9 mouse cellular contexts compared by ENCODE assay signal in genomic region chr7:72305971-72306370, GRCm38 (mm10). TPM values are rescaled to one million over a fixed set of nuclear protein-coding genes. Genes with fewer than 3 reads are reported as not detected.
DNase-seq lines count a peak whose midpoint lies in the region; ATAC-seq and TF ChIP-seq lines count a peak whose summit lies in the region.
"Had no signal": no experiment of that assay in that cellular context is flagged by ENCODE, and none has a peak within 500 bp of the region (broad histone marks: within the 10 kb centered on the region; RNA-seq: fewer than 3 reads in every experiment).

No protein-coding gene starts in this region.

- peak overlapping the region; percentile 99 for H3K4me2 ChIP-seq in embryonic facial prominence, embryonic 12.5 days (replicated peaks)
- H3K4me2 ChIP-seq in intestine, embryonic 15.5 days (replicated peaks) = peak overlapping the region; percentile 95

- H3K36me3 ChIP-seq in heart, embryonic 10.5 days = no peaks in the 10 kb centered on the region
- no peaks in the 10 kb centered on the region for H3K36me3 ChIP-seq in embryonic facial prominence, embryonic 12.5 days
- H3K36me3 ChIP-seq in intestine, embryonic 15.5 days = no peaks in the 10 kb centered on the region
- H3K36me3 ChIP-seq in small intestine, adult 2 months (ENCODE audit: control insufficient read depth, insufficient read depth, low read length) = no peaks in the 10 kb centered on the region

- WGBS in heart, embryonic 10.5 days = 1% methylated on average over 14 of the region's 14 CpGs
- under 1% methylated on average over 14 of the region's 14 CpGs for WGBS in embryonic facial prominence, embryonic 12.5 days
- under 1% methylated on average over 14 of the region's 14 CpGs for WGBS in intestine, embryonic 15.5 days
- WGBS in small intestine, adult 2 months = under 1% methylated on average over 14 of the region's 14 CpGs

- no peaks in the 10 kb centered on the region for H3K9me3 ChIP-seq in heart, embryonic 10.5 days
- H3K9me3 ChIP-seq in embryonic facial prominence, embryonic 12.5 days = no peaks in the 10 kb centered on the region
- H3K9me3 ChIP-seq in intestine, embryonic 15.5 days = no peaks in the 10 kb centered on the region

- no peak for DNase-seq in heart, embryonic 10.5 days (ENCODE audit: low spot score)
- DNase-seq in heart, adult 9 months (ENCODE audit: low spot score in 2 of 2) = no peak
- peak; percentile 23 to 29 for DNase-seq in lung, adult 18-20 months
- no peak for DNase-seq in cerebellum, adult 18-20 months
- no peak for DNase-seq in cerebellum, postnatal 36 days

- peak overlapping the region; percentile 67 for H3K4me3 ChIP-seq in heart, embryonic 10.5 days
- H3K4me3 ChIP-seq in embryonic facial prominence, embryonic 12.5 days = peak overlapping the region; percentile 61
- peak overlapping the region; percentile 61 for H3K4me3 ChIP-seq in intestine, embryonic 15.5 days (replicated peaks)
- peak overlapping the region; percentile 89 for H3K4me3 ChIP-seq in small intestine, adult 2 months (ENCODE audit: low read depth, low read length)

- ATAC-seq in embryonic facial prominence, embryonic 12.5 days (ENCODE audit: insufficient number of reproducible peaks, insufficient read depth, low FRiP score, low TSS enrichment) = no peak
- peak; percentile 37 for ATAC-seq in intestine, embryonic 15.5 days

- TF ChIP-seq CTCF in small intestine, adult 2 months (IDR thresholded peaks at IDR 0.05; ENCODE audit: extremely low read depth, insufficient read length, insufficient replicate concordance, low read depth, low read length) = no peak

- peak overlapping the region; percentile 50 for H3K9ac ChIP-seq in embryonic facial prominence, embryonic 12.5 days
- H3K9ac ChIP-seq in intestine, embryonic 15.5 days = peak overlapping the region; percentile 58

- no peaks in the 10 kb centered on the region for H3K4me1 ChIP-seq in heart, embryonic 10.5 days
- H3K4me1 ChIP-seq in embryonic facial prominence, embryonic 12.5 days = no peaks in the 10 kb centered on the region
- no peaks in the 10 kb centered on the region for H3K4me1 ChIP-seq in intestine, embryonic 15.5 days (replicated peaks)
- peaks cover 4% of the 10 kb centered on the region for H3K4me1 ChIP-seq in small intestine, adult 2 months (ENCODE audit: control insufficient read depth, insufficient read depth, insufficient read length, low read length)

- H3K27me3 ChIP-seq in heart, embryonic 10.5 days (ENCODE audit: insufficient read depth, poor library complexity, severe bottlenecking) = peaks cover 33% of the 10 kb centered on the region; the same call in 1 of the 2 replicates
- H3K27me3 ChIP-seq in embryonic facial prominence, embryonic 12.5 days = peaks cover 12% of the 10 kb centered on the region; the same call in 1 of the 2 replicates
- H3K27me3 ChIP-seq in intestine, embryonic 15.5 days (replicated peaks) = no peaks in the 10 kb centered on the region
- no peaks in the 10 kb centered on the region for H3K27me3 ChIP-seq in small intestine, adult 2 months (ENCODE audit: control insufficient read depth, insufficient read depth, low read length)
- H3K27me3 ChIP-seq: CH12.LX had no signal

- H3K27ac ChIP-seq in heart, embryonic 10.5 days = 0 out of 2 replicates have a peak overlapping the region, but pooled peaks have one; percentile 3
- no peak overlapping the region for H3K27ac ChIP-seq in embryonic facial prominence, embryonic 12.5 days
- no peak overlapping the region for H3K27ac ChIP-seq in intestine, embryonic 15.5 days
- H3K27ac ChIP-seq in small intestine, adult 2 months (ENCODE audit: insufficient read depth, low read depth, low read length) = peak overlapping the region; percentile 40; the same call in 1 of the 2 replicates

- no peak for TF ChIP-seq POLR2A in small intestine, adult 2 months (IDR thresholded peaks at IDR 0.05; ENCODE audit: low read depth, low read length)

RNA-seq across cellular contexts. Expression of gene Mctp2, which starts 0.4 kb away (rescaled TPM):
- 0.32 and 0.36 TPM in 2 replicates for polyA plus RNA-seq in heart, embryonic 10.5 days (2016; fragmentation: Nextera tagmentation; extraction: Ambion mirVana)
- polyA plus RNA-seq in embryonic facial prominence, embryonic 12.5 days (2016; fragmentation: Nextera tagmentation; extraction: Ambion mirVana) = 1.0 and 1.1 TPM in 2 replicates
- polyA plus RNA-seq in intestine, embryonic 15.5 days (2015; fragmentation: Nextera tagmentation; extraction: Ambion mirVana) = 1.8 and 2.2 TPM in 2 replicates
- 0.34 TPM in 2 replicates for polyA plus RNA-seq in small intestine, adult 2 months (2012; rRNA removed)

Comparison
In these comparisons a context has a peak if more than half of its experiments do, and no peak if none do; other contexts are left out.
1. DNase-seq: peak in lung, adult 18-20 months (2 of 2); none in heart, embryonic 10.5 days (single experiment), heart, adult 9 months (0 of 2), cerebellum, adult 18-20 months (0 of 2) and cerebellum, postnatal 36 days (0 of 2).
2. H3K27ac ChIP-seq: peak in heart, embryonic 10.5 days (single experiment) and small intestine, adult 2 months (single experiment); none in embryonic facial prominence, embryonic 12.5 days (single experiment) and intestine, embryonic 15.5 days (single experiment).
3. Peak in every context shown above with its lines, with median percentiles within 50 percentile points of each other: H3K4me3 ChIP-seq.